Mouse (Mus musculus): ENCODE data around the gene Sec24d.

The Sec24d gene

DNA sequence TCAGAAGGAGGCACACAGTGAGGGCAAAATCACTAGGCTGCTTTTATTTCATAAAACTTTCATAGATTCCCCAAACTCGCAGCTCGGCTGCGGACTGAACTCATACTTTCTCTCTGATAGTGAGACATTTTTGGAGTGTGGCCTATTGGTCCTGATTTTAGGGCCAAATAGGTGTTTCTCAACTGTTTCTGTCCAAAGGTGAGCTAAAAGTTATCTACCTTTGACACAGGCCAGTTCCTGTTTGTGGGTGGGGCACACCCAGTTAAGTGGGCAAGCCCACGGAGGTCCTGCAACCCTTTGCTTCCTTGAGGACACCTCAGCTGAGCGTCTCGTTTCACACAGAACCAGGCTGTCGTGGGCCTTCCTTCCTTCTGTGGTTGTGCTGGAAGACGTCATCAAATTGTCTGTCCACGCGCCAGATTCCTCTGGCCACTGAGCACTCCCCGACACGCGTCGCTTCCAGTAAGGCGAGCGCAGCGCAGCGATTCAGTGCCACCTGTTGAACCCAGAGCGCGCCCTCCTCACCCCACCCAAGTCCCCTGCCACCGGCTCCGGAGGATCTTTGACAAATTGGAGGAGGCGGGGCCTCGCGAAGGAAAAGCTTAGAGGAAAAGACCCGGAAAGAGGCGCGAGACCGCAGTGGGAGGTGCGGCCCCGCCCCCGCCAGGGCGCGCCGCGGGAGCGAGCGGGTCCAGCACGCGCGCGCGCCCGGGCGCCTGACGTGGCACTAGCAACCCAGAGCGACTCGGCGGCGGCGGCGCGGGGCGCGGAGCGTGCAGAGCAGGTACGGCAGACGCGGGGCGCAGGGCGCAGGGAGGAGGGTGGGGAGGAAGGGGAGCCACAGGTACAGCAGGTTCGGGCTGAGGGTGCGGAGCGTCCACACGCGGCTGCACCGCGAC is at the start of gene Sec24d:
Sec24d (plus strand) TSS at position 703 of the 899 bp plus-strand sequence.
- DNase-seq (ENCODE audit: low read depth, low spot score): peak; percentile 91

- peak; percentile 40 for DNase-seq (ENCODE audit: low read depth, low spot score)
Observed at GRCm38 (mm10) chr3:123218646-123219045, 48.6 kb upstream of the Sec24d start.

- no peak for DNase-seq (ENCODE audit: low read depth, low spot score)
Observed at GRCm38 (mm10) chr3:123227276-123227675, 40.0 kb upstream of the Sec24d start.

- no peak for DNase-seq (ENCODE audit: low read depth, low spot score)
Observed at GRCm38 (mm10) chr3:123231639-123232038, 35.6 kb upstream of the Sec24d start.

DNA sequence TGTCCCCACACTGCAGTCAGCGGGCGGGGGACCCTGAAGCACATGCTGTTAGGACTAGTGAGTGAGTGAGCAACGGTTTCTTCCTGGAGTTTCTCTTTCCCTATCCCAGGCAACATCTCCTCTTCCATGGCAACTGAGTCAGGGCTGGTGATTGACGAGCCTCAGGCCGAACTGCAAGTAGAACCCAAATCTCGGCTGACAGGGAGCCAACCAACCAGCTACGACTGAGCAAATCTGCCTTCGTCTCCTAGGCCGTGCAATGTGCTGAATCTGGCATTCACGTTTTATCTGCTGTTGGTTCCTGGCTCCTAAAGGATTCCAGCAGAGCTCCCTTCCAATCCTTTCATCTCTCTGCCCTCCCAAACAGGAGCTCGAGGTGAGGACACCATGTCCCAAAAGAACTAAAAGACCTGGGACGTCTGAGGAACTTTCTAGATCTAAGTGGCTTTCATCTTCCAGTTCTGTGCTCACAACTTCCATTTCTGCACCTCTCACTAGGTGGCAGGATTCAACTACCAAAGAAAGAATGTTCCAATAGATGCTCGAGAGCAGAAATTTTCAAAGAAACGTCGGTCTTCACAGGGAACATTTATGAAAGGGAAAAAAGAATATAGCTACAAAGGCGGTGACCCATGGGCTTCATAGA is 32.9 kb upstream of the Sec24d start:
- DNase-seq (ENCODE audit: low read depth, low spot score): peak; percentile 56

DNA sequence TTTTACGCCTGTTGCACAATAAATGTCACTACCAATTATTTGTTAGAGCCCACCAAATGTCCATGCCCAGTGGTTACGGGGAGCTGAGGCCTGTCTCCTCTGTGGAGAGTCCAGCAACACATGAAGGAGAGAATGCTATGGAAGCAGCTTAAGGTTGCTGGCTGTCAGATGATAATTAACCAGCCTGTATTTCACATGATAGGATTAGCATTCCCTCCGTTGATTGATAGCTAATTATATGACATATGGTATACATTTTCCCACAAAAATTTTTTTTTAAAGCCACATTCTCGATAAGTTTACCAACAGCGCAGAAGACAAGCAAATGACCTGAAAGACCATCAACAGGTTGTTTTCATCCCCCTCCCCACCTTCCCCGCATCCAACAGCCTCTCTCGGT is 31.8 kb upstream of the Sec24d start:
- DNase-seq (ENCODE audit: low read depth, low spot score): no peak

DNA sequence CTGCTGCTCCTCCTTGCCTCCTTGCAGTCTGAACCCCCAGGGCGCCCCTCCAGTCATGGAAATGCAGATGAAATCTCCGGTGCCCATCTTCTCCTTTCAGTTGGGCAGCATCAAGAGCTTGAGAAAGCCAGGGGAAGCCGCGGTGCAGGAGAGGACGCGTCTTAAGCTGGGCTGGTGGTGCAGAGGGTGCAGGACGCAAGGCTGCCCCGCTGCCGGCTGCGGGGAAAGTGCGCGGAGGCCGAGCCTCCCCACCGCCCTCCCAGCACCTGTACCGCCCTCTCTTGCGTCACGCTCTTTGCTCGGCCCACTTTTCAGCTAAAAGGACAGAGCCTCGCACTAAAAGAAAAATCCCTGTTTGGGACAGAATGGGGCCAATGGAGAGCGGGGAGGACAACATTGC is 31.3 kb upstream of the Sec24d start, which contains the start of gene Synpo2:
Synpo2 (minus strand) TSS at position 229 of the 400 bp plus-strand sequence.
- DNase-seq (ENCODE audit: low read depth, low spot score): peak; percentile 77

- no peak for DNase-seq (ENCODE audit: low read depth, low spot score)
Observed at GRCm38 (mm10) chr3:123237039-123237438, 30.2 kb upstream of the Sec24d start.

GRCm38 (mm10) chr3:123237446-123237845 is 29.8 kb upstream of the Sec24d start:
- DNase-seq (ENCODE audit: low read depth, low spot score): no peak

- no peak for DNase-seq (ENCODE audit: low read depth, low spot score)
Observed at GRCm38 (mm10) chr3:123244376-123244775, 22.9 kb upstream of the Sec24d start.

- DNase-seq (ENCODE audit: low read depth, low spot score): no peak
Observed at GRCm38 (mm10) chr3:123245646-123246045, 21.6 kb upstream of the Sec24d start.

GRCm38 (mm10) chr3:123256181-123257101 is 10.8 kb upstream of the Sec24d start:
- DNase-seq (ENCODE audit: low read depth, low spot score): peak; percentile 91

GRCm38 (mm10) chr3:123258709-123259108 is 8.5 kb upstream of the Sec24d start:
- DNase-seq (ENCODE audit: low read depth, low spot score): no peak

GRCm38 (mm10) chr3:123264706-123265105 is 2.5 kb upstream of the Sec24d start:
- DNase-seq (ENCODE audit: low read depth, low spot score): no peak

DNA sequence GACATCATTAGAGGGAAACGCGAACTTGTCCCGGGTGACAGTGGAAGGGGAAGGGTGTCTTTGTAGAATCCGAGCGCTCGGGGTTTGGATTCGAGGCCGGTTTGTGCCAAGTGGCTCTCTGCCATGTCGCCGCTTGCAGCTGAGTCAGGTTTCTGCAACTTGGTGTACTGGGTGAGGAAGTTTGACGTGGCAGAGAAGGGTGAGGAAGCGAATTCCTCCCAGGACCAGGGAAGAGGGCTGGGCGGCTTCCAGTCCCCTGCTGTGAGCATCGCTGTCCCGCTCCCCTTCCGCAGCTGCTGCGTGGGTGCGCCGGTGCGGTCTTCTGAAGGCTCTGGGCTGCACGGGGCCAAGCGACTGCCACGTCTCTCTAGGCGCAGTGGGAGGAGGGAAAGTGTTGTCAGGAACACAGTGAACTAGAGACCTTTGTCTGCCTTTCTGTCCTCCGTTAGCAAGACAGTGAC is 516 bp downstream of the Sec24d start:
- peak; percentile 69 for DNase-seq (ENCODE audit: low read depth, low spot score)

- DNase-seq (ENCODE audit: low read depth, low spot score): no peak
Observed at GRCm38 (mm10) chr3:123282866-123283615, 15.8 kb downstream of the Sec24d start.

DNA sequence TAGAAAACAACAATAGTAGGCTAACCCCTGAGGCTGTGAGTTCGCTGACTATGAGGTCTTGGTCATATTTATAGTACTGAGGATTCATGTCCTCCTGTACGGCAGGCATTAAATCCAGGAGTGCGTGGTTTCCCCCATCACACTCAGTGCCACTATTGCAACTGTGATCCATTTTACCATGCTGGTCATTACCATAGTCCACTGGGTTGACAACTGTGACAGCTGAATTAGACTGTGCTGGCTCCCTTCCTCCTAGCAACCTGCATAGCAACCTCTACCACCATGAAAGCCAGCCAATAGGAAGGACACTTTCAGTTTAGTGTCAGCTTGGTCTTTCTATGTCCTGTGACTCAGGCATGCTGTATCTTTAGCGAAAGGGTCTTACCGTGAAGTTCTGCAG is 17.0 kb downstream of the Sec24d start:
- no peak for DNase-seq (ENCODE audit: low read depth, low spot score)

DNA sequence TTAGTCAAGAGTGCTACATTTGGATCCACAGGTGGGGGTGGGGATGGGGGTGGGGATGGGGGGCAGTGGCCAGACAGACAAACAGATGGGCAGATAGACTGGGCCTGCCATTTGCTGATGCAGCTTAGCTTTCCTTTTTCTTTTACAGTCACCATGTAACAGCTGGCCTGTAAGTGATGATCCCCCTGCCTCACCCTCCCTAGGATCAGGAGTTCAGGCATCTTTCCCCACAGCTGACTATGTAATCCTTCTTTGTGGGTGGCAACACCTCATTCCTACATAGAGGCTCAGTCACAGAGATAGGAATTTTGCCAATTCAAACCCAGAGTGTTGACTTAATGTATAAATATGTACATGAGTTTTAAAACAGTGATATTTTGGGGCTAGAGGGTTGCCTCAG is 18.4 kb downstream of the Sec24d start:
- no peak for DNase-seq (ENCODE audit: low read depth, low spot score)

DNA sequence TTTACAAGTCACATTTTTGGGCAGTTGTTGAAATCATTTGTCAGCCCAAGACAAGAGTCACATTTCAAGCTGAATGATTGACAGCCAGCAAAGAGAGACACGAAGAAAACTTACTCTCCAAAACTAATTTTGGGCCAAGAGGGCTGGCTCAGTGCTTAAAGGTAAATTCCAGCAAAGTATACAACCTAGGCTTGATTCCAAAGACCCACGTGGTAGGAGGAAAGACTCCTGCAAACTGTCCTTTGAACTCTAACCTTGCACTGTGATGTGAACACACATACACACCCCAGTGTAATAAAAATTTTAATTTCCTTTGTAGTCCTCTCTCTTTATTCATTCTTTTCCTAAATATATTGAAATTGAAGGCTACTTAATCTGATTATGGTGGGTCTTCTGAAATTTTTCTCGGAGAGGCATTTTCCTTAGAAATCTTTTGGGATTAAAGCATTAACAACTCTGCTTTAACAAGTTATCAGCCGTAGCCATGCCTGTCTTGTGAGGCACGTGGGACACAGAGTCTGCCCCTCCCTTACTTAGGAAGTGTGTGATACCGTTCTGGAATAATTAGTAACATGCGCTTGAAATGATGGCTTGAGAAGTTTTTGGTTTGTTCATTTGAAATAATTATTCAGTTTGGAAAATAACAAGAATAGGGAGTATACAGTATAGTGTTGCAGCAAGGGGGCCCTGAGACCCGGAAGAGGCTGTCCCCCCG is 21.8 kb downstream of the Sec24d start:
- no peak for DNase-seq (ENCODE audit: low read depth, low spot score)

GRCm38 (mm10) chr3:123291670-123292069 is 24.4 kb downstream of the Sec24d start:
- no peak for DNase-seq (ENCODE audit: low read depth, low spot score)

Data from A20 (cell line).